Mouse (Mus musculus) cortical plate, adult 2 months (tissue): Measurements from ENCODE around the gene Il4ra. TPM values are rescaled to one million over a fixed set of nuclear protein-coding genes. Genes with fewer than 3 reads are reported as not detected.

Experiments
- H3K27ac ChIP-seq: fragments of 200-500 bp; 2 replicates; pipeline ENCODE4 v1.5.1; 2012; ENCODE audit warnings: low read length, control low read depth, inconsistent platforms; ENCODE audit not compliant: insufficient read depth
- H3K4me1 ChIP-seq: fragments of 200-500 bp; 2 replicates; pipeline ENCODE4 v1.6.1; 2011; ENCODE audit warnings: low read length; ENCODE audit not compliant: control insufficient read depth, insufficient read depth
- H3K4me3 ChIP-seq: fragments of 200-500 bp; 2 replicates; pipeline ENCODE4 v1.5.1; 2011; ENCODE audit warnings: mild to moderate bottlenecking, low read length, control low read depth; ENCODE audit not compliant: insufficient read depth
- CTCF ChIP-seq: fragments of 200-500 bp; IDR thresholded peaks from 2 replicates; pipeline ENCODE4 v1.5.1; 2011; ENCODE audit warnings: mild to moderate bottlenecking, control low read depth, low read length; ENCODE audit not compliant: insufficient read depth; ENCODE audit errors: extremely low read depth
- POLR2A ChIP-seq: fragments of 200-500 bp; IDR thresholded peaks from 2 replicates; pipeline ENCODE4 v1.6.1; 2011; ENCODE audit warnings: mild to moderate bottlenecking, low read length, control low read depth; ENCODE audit not compliant: insufficient read depth; ENCODE audit errors: extremely low read depth
- polyA plus RNA-seq: library from polyadenylated mRNA; depleted of rRNA; stranded (reverse); fragments of >200 nt; gene quantifications from 2 replicates; pipeline ENCODE4 v1.2.3, GENCODE M21; 2012

Gene Il4ra
- polyA plus RNA-seq, 1 experiment = 6.2 TPM

- TF ChIP-seq POLR2A (no peak), CTCF (no peak)
- H3K4me3 ChIP-seq = no peak overlapping the region
- H3K4me1 ChIP-seq = no peaks in the 10 kb centered on the region
- no peak overlapping the region for H3K27ac ChIP-seq
These were observed 26.2 kb downstream of the Il4ra start for GRCm38 (mm10) chr7:125578106-125578505.

GRCm38 (mm10) chr7:125579545-125580219 lies 27.8 kb downstream of the Il4ra start:
- TF ChIP-seq CTCF (no peak), POLR2A (no peak)
- no peaks in the 10 kb centered on the region for H3K4me1 ChIP-seq
- no peak overlapping the region for H3K27ac ChIP-seq
- no peak overlapping the region for H3K4me3 ChIP-seq

- H3K27ac ChIP-seq = no peak overlapping the region
- no peak for TF ChIP-seq CTCF
- no peak overlapping the region for H3K4me3 ChIP-seq
- H3K4me1 ChIP-seq = no peaks in the 10 kb centered on the region
These were observed 28.3 kb downstream of the Il4ra start for GRCm38 (mm10) chr7:125580220-125580549.

- no peak for TF ChIP-seq CTCF
- TF ChIP-seq POLR2A = no peak
- Histone ChIP-seq H3K4me3 (peak overlapping the region; percentile 28), H3K4me1 (no peaks in the 10 kb centered on the region), H3K27ac (no peak overlapping the region)
These were observed 28.9 kb downstream of the Il4ra start for GRCm38 (mm10) chr7:125580625-125581316.

- H3K4me3 ChIP-seq = peak overlapping the region; percentile 28
- TF ChIP-seq POLR2A (no peak), CTCF (peak; percentile 91)
- H3K27ac ChIP-seq = no peak overlapping the region
- H3K4me1 ChIP-seq = no peaks in the 10 kb centered on the region; the same call in 1 of the 2 replicates
These were observed 29.4 kb downstream of the Il4ra start for GRCm38 (mm10) chr7:125581317-125581672.

GRCm38 (mm10) chr7:125583325-125584004 lies 31.5 kb downstream of the Il4ra start:
- Histone ChIP-seq H3K27ac (no peak overlapping the region), H3K4me1 (no peaks in the 10 kb centered on the region; the same call in 1 of the 2 replicates), H3K4me3 (no peak overlapping the region)
- no peak for TF ChIP-seq CTCF
- TF ChIP-seq POLR2A = no peak

GRCm38 (mm10) chr7:125584005-125584369 lies 32.1 kb downstream of the Il4ra start:
- Histone ChIP-seq H3K4me3 (no peak overlapping the region), H3K4me1 (no peaks in the 10 kb centered on the region; the same call in 1 of the 2 replicates), H3K27ac (no peak overlapping the region)
- TF ChIP-seq POLR2A = no peak
- TF ChIP-seq CTCF = no peak

GRCm38 (mm10) chr7:125586355-125586754 lies 34.4 kb downstream of the Il4ra start:
- H3K4me1 ChIP-seq = no peaks in the 10 kb centered on the region; the same call in 1 of the 2 replicates
- no peak for TF ChIP-seq CTCF
- TF ChIP-seq POLR2A = no peak
- no peak overlapping the region for H3K4me3 ChIP-seq

GRCm38 (mm10) chr7:125588721-125589120 lies 36.8 kb downstream of the Il4ra start:
- TF ChIP-seq POLR2A (no peak), CTCF (no peak)
- H3K4me1 ChIP-seq = no peaks in the 10 kb centered on the region; the same call in 1 of the 2 replicates
- no peak overlapping the region for H3K4me3 ChIP-seq
- H3K27ac ChIP-seq = no peak overlapping the region

More at GRCm38 (mm10) chr7:125586355-125586754, 34.4 kb downstream of the Il4ra start:
- no peak overlapping the region for H3K27ac ChIP-seq
